In the genomic region with DNA sequence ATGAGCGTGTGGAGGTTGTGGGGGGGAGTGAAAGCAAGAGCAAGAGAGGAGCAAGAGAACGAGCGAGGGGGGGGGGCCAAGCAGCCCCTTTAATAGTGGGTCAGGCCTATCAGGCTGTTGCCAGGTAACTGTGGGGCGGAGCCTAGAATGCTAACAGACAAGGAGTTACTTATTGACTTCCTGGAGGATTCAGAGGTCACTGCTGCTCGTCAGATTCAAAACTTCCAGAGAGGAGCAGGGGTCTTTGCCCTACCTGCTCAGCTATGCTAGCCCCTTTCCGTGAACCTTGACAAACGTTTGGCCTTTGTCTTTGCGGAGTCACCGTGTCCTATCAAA, we compare ENCODE assay signal across 8 mouse cellular contexts. TPM values are rescaled to one million over a fixed set of nuclear protein-coding genes. Genes with fewer than 3 reads are reported as not detected.
DNase-seq lines count a peak whose midpoint lies in the region; ATAC-seq lines count a peak whose summit lies in the region.

No protein-coding gene starts in this region.

- H3K4me2 ChIP-seq in heart, embryonic 14.5 days (ENCODE audit: low read length): peak overlapping the region; percentile 60
- H3K4me2 ChIP-seq in limb, embryonic 11.5 days (ENCODE audit: low read depth, severe bottlenecking): peak overlapping the region; percentile 3; the same call in 1 of the 2 replicates
- peak overlapping the region; percentile 25 for H3K4me2 ChIP-seq in midbrain, embryonic 15.5 days

- no peaks in the 10 kb centered on the region for H3K36me3 ChIP-seq in heart, embryonic 14.5 days (ENCODE audit: control insufficient read depth, insufficient read depth, low read length)
- no peaks in the 10 kb centered on the region for H3K36me3 ChIP-seq in hindbrain, embryonic 10.5 days
- H3K36me3 ChIP-seq in limb, embryonic 11.5 days (ENCODE audit: control insufficient read depth, insufficient read depth, low read length): no peaks in the 10 kb centered on the region
- H3K36me3 ChIP-seq in midbrain, embryonic 15.5 days (replicated peaks): no peaks in the 10 kb centered on the region

- H3K4me3 ChIP-seq in heart, embryonic 14.5 days (ENCODE audit: control insufficient read depth in 1 of 2, insufficient read depth in 1 of 2, low read depth in 1 of 2, low read length in 2 of 2): peak overlapping the region; percentile 21 to 37
- peak overlapping the region; percentile 22; the same call in 1 of the 2 replicates for H3K4me3 ChIP-seq in hindbrain, embryonic 10.5 days
- H3K4me3 ChIP-seq in limb, embryonic 11.5 days (ENCODE audit: low read depth, low read length): no peak overlapping the region
- no peak overlapping the region for H3K4me3 ChIP-seq in midbrain, embryonic 15.5 days

- peaks cover 4% of the 10 kb centered on the region in 2 experiments; a peak in 2 of 4 replicates for H3K4me1 ChIP-seq in heart, embryonic 14.5 days (ENCODE audit: control insufficient read depth in 2 of 2, insufficient read depth in 2 of 2, low read length in 2 of 2)
- peaks cover 17% of the 10 kb centered on the region for H3K4me1 ChIP-seq in hindbrain, embryonic 10.5 days (replicated peaks)
- peaks cover 6% of the 10 kb centered on the region for H3K4me1 ChIP-seq in limb, embryonic 11.5 days (ENCODE audit: control insufficient read depth, insufficient read depth, low read length)
- no peaks in the 10 kb centered on the region for H3K4me1 ChIP-seq in midbrain, embryonic 15.5 days

- DNase-seq in heart, postnatal 25 days (ENCODE audit: low spot score): no peak
- DNase-seq in hindbrain, embryonic 10.5 days (ENCODE audit: low spot score): peak; percentile 35
- DNase-seq in limb, embryonic 11.5 days (ENCODE audit: low spot score): peak; percentile 49
- DNase-seq in right cerebral cortex, postnatal 14 days: no peak
- no peak for DNase-seq in adrenal gland, adult 18-20 months (ENCODE audit: low spot score in 2 of 2)
- DNase-seq in ovary, adult 18-20 months (ENCODE audit: low spot score): no peak

- no peak overlapping the region for H3K27ac ChIP-seq in heart, embryonic 14.5 days (replicated peaks in 1 of 2; ENCODE audit: control insufficient read depth in 1 of 2, insufficient read depth in 1 of 2, low read depth in 2 of 2, low read length in 2 of 2)
- no peak overlapping the region for H3K27ac ChIP-seq in hindbrain, embryonic 10.5 days
- H3K27ac ChIP-seq in limb, embryonic 11.5 days (replicated peaks; ENCODE audit: low read depth, low read length): no peak overlapping the region
- H3K27ac ChIP-seq in midbrain, embryonic 15.5 days: no peak overlapping the region

- H3K27me3 ChIP-seq in heart, embryonic 14.5 days (ENCODE audit: control insufficient read depth, insufficient read depth, low read length): no peaks in the 10 kb centered on the region
- no peaks in the 10 kb centered on the region for H3K27me3 ChIP-seq in hindbrain, embryonic 10.5 days (ENCODE audit: insufficient read depth, poor library complexity, severe bottlenecking)
- H3K27me3 ChIP-seq in limb, embryonic 11.5 days (ENCODE audit: control insufficient read depth, insufficient read depth, low read length): no peaks in the 10 kb centered on the region
- H3K27me3 ChIP-seq in midbrain, embryonic 15.5 days (replicated peaks): no peaks in the 10 kb centered on the region

- peak overlapping the region; percentile 25; the same call in 1 of the 2 replicates for H3K9ac ChIP-seq in heart, embryonic 14.5 days (ENCODE audit: low read length)
- no peak overlapping the region for H3K9ac ChIP-seq in limb, embryonic 11.5 days (ENCODE audit: low read length)
- no peak overlapping the region for H3K9ac ChIP-seq in midbrain, embryonic 15.5 days

- H3K9me3 ChIP-seq in heart, embryonic 14.5 days (ENCODE audit: control insufficient read depth, low read length): no peaks in the 10 kb centered on the region
- no peaks in the 10 kb centered on the region for H3K9me3 ChIP-seq in hindbrain, embryonic 10.5 days
- H3K9me3 ChIP-seq in limb, embryonic 11.5 days (ENCODE audit: control insufficient read depth, low read length): no peaks in the 10 kb centered on the region
- no peaks in the 10 kb centered on the region for H3K9me3 ChIP-seq in midbrain, embryonic 15.5 days

- ATAC-seq in heart, embryonic 14.5 days (ENCODE audit: insufficient number of reproducible peaks, insufficient read depth, low FRiP score, low read depth): no peak
- ATAC-seq in limb, embryonic 11.5 days (ENCODE audit: insufficient number of reproducible peaks, low FRiP score, low TSS enrichment, low read depth): peak; percentile 60; the same call in 1 of the 2 replicates
- ATAC-seq in midbrain, embryonic 15.5 days (replicated peaks): no peak

- intact Hi-C loops in heart, postnatal 25 days (cut with DNase I): no loop called here

- 18% methylated on average over 8 of the region's 9 CpGs for WGBS in heart, embryonic 14.5 days
- 19% methylated on average over 9 of the region's 9 CpGs for WGBS in hindbrain, embryonic 10.5 days
- 18% methylated on average over 9 of the region's 9 CpGs for WGBS in limb, embryonic 11.5 days
- WGBS in midbrain, embryonic 15.5 days: 33% methylated on average over 9 of the region's 9 CpGs

RNA-seq across cellular contexts. Expression of a gene that starts 34.5 kb away (rescaled TPM):
- polyA plus RNA-seq in heart, embryonic 14.5 days (2014; fragmentation: Nextera tagmentation; extraction: Ambion mirVana): 0.96 and 1.00 TPM in 2 replicates
- total RNA-seq in heart, postnatal 25 days (2021): 1 to 10 TPM; 3.9 to 4.5 TPM
- 5.9 and 6.0 TPM in 2 replicates for polyA plus RNA-seq in hindbrain, embryonic 10.5 days (2016; fragmentation: Nextera tagmentation; extraction: Ambion mirVana)
- 38.3 and 45.1 TPM in 2 replicates for polyA plus RNA-seq in limb, embryonic 11.5 days (2014; fragmentation: Nextera tagmentation; extraction: Ambion mirVana)
- polyA plus RNA-seq in midbrain, embryonic 15.5 days (2015; fragmentation: Nextera tagmentation; extraction: Ambion mirVana): 5.9 and 7.1 TPM in 2 replicates
- total RNA-seq in adrenal gland, adult 18-20 months (2021): 10 to 100 TPM; 20.3 to 33.2 TPM

RNA-seq across cellular contexts. Expression of a gene that starts 46.7 kb away (rescaled TPM):
- 48.9 and 49.0 TPM in 2 replicates for polyA plus RNA-seq in heart, embryonic 14.5 days (2014; fragmentation: Nextera tagmentation; extraction: Ambion mirVana)
- total RNA-seq in heart, postnatal 25 days (2021): 10 to 100 TPM; 49.3 to 53.1 TPM
- 63.4 and 67.5 TPM in 2 replicates for polyA plus RNA-seq in hindbrain, embryonic 10.5 days (2016; fragmentation: Nextera tagmentation; extraction: Ambion mirVana)
- polyA plus RNA-seq in limb, embryonic 11.5 days (2014; fragmentation: Nextera tagmentation; extraction: Ambion mirVana): 63.1 and 66.3 TPM in 2 replicates
- polyA plus RNA-seq in midbrain, embryonic 15.5 days (2015; fragmentation: Nextera tagmentation; extraction: Ambion mirVana): 49.8 and 58.2 TPM in 2 replicates
- 10 to 100 TPM; 48.2 to 54.8 TPM for total RNA-seq in adrenal gland, adult 18-20 months (2021)

Comparison
In these comparisons a context has a peak if more than half of its experiments do, and no peak if none do; other contexts are left out.
1. H3K4me2 ChIP-seq: peak in every context shown above with its lines; median percentile 60 in heart, embryonic 14.5 days; 25 in midbrain, embryonic 15.5 days; 3 in limb, embryonic 11.5 days.
2. H3K4me3 ChIP-seq: peak in heart, embryonic 14.5 days (2 of 2) and hindbrain, embryonic 10.5 days (single experiment); none in limb, embryonic 11.5 days (single experiment) and midbrain, embryonic 15.5 days (single experiment).
3. DNase-seq: peak in hindbrain, embryonic 10.5 days (single experiment) and limb, embryonic 11.5 days (single experiment); none in heart, postnatal 25 days (single experiment), right cerebral cortex, postnatal 14 days (single experiment), adrenal gland, adult 18-20 months (0 of 2) and ovary, adult 18-20 months (single experiment).